8 mouse cellular contexts compared by ENCODE assay signal in genomic region chr13:92131384-92132150, GRCm38 (mm10). TPM values are rescaled to one million over a fixed set of nuclear protein-coding genes. Genes with fewer than 3 reads are reported as not detected.
DNase-seq lines count a peak whose midpoint lies in the region; ATAC-seq and TF ChIP-seq lines count a peak whose summit lies in the region.

Rasgrf2 (minus strand) TSS chr13:92131656.

- no peak within 1 kb of the TSS for H3K27ac ChIP-seq in kidney, adult 2 months (ENCODE audit: insufficient read depth, low read depth, low read length)
- H3K27ac ChIP-seq in limb, embryonic 11.5 days (replicated peaks; ENCODE audit: low read depth, low read length): no peak within 1 kb of the TSS
- peak within 1 kb of the TSS; percentile 72 for H3K27ac ChIP-seq in midbrain, embryonic 16.5 days (ENCODE audit: low read length)

- no peaks in the 10 kb centered on the region for H3K9me3 ChIP-seq in limb, embryonic 11.5 days (ENCODE audit: control insufficient read depth, low read length)
- H3K9me3 ChIP-seq in midbrain, embryonic 16.5 days (replicated peaks; ENCODE audit: control insufficient read depth, low read length, poor library complexity, severe bottlenecking): no peaks in the 10 kb centered on the region

- H3K9ac ChIP-seq in limb, embryonic 11.5 days (ENCODE audit: low read length): 0 out of 2 replicates have a peak within 1 kb of the TSS, but pooled peaks have one; percentile 4
- H3K9ac ChIP-seq in midbrain, embryonic 16.5 days (ENCODE audit: low read depth, low read length): peak within 1 kb of the TSS; percentile 71

- peak within 1 kb of the TSS; percentile 59 for H3K4me3 ChIP-seq in kidney, adult 2 months (ENCODE audit: insufficient read depth, low read depth, low read length)
- H3K4me3 ChIP-seq in limb, embryonic 11.5 days (ENCODE audit: low read depth, low read length): peak within 1 kb of the TSS; percentile 44
- H3K4me3 ChIP-seq in midbrain, embryonic 16.5 days (ENCODE audit: low read depth, low read length): peak within 1 kb of the TSS; percentile 58

- peak; percentile 13 to 27 for DNase-seq in cerebellum, postnatal 14 days
- no peak for DNase-seq in cerebellum, adult 9-11 months
- peak; percentile 54 for DNase-seq in embryo, embryonic 10.5 days (ENCODE audit: low spot score)
- peak; percentile 45 to 53 for DNase-seq in heart, adult 18-20 months
- DNase-seq in kidney, adult 2 months: peak; percentile 42
- peak; percentile 56 for DNase-seq in limb, embryonic 11.5 days (ENCODE audit: low spot score)
- DNase-seq in urinary bladder, postnatal 25 days (ENCODE audit: low spot score): peak; percentile 5

- H3K27me3 ChIP-seq in kidney, adult 2 months (replicated peaks; ENCODE audit: control insufficient read depth, insufficient read depth, low read length): no peaks in the 10 kb centered on the region
- H3K27me3 ChIP-seq in limb, embryonic 11.5 days (ENCODE audit: control insufficient read depth, insufficient read depth, low read length): peaks cover 36% of the 10 kb centered on the region
- H3K27me3 ChIP-seq in midbrain, embryonic 16.5 days (ENCODE audit: control insufficient read depth, insufficient read depth, low read depth, low read length): peaks cover 2% of the 10 kb centered on the region; the same call in 1 of the 2 replicates

- WGBS in kidney, adult 2 months: 3% methylated on average over 70 of the region's 70 CpGs
- 2% methylated on average over 62 of the region's 70 CpGs for WGBS in limb, embryonic 11.5 days
- under 1% methylated on average over 69 of the region's 70 CpGs for WGBS in midbrain, embryonic 16.5 days

- no peak for TF ChIP-seq POLR2A in kidney, adult 2 months (IDR thresholded peaks at IDR 0.05; ENCODE audit: low read depth, low read length)

- no peaks in the 10 kb centered on the region for H3K36me3 ChIP-seq in kidney, adult 2 months (ENCODE audit: control insufficient read depth, insufficient read depth, low read length)
- no peaks in the 10 kb centered on the region for H3K36me3 ChIP-seq in limb, embryonic 11.5 days (ENCODE audit: control insufficient read depth, insufficient read depth, low read length)
- H3K36me3 ChIP-seq in midbrain, embryonic 16.5 days (ENCODE audit: control insufficient read depth, insufficient read depth, low read length): no peaks in the 10 kb centered on the region

- no peak for TF ChIP-seq CTCF in kidney, adult 2 months (conservative IDR thresholded peaks at IDR 0.05; ENCODE audit: insufficient read depth, insufficient read length, low read depth, low read length)

- H3K4me2 ChIP-seq in limb, embryonic 11.5 days (ENCODE audit: low read depth, severe bottlenecking): peak within 1 kb of the TSS; percentile 94
- peak within 1 kb of the TSS; percentile 87 for H3K4me2 ChIP-seq in midbrain, embryonic 16.5 days (ENCODE audit: low read length)

- ATAC-seq in limb, embryonic 11.5 days (ENCODE audit: insufficient number of reproducible peaks, low FRiP score, low TSS enrichment, low read depth): peak; percentile 76; the same call in 1 of the 2 replicates
- peak; percentile 93 for ATAC-seq in midbrain, embryonic 16.5 days

- peaks cover 4% of the 10 kb centered on the region; the same call in 1 of the 2 replicates for H3K4me1 ChIP-seq in kidney, adult 2 months (ENCODE audit: control insufficient read depth, insufficient read depth, low read length)
- peaks cover 4% of the 10 kb centered on the region; the same call in 1 of the 2 replicates for H3K4me1 ChIP-seq in limb, embryonic 11.5 days (ENCODE audit: control insufficient read depth, insufficient read depth, low read length)
- peaks cover 7% of the 10 kb centered on the region for H3K4me1 ChIP-seq in midbrain, embryonic 16.5 days (ENCODE audit: control insufficient read depth, insufficient read depth, low read length)

RNA-seq across cellular contexts. Expression of gene Rasgrf2, which starts in this region (rescaled TPM):
- total RNA-seq in heart, adult 18-20 months (2021): 10 to 100 TPM in 1 of 2 experiments, 1 to 10 TPM in 1; 9.2 to 10.0 TPM
- 3.3 and 3.7 TPM in 2 replicates for polyA plus RNA-seq in kidney, adult 2 months (2012; rRNA removed)
- 0.05 TPM in 1 of 2 replicates, not detected in the other for polyA plus RNA-seq in limb, embryonic 11.5 days (2014; fragmentation: Nextera tagmentation; extraction: Ambion mirVana)
- polyA plus RNA-seq in midbrain, embryonic 16.5 days (2015; fragmentation: Nextera tagmentation; extraction: Ambion mirVana): 10.5 and 14.6 TPM in 2 replicates

Comparison
In these comparisons a context has a peak if more than half of its experiments do, and no peak if none do; other contexts are left out.
1. Peak in DNase-seq, ATAC-seq, H3K4me3 ChIP-seq, H3K9ac ChIP-seq and H3K4me2 ChIP-seq in limb, embryonic 11.5 days; RNA of the gene not detected or under 1 TPM.